Mouse (Mus musculus) G1E (cell line): ENCODE results near the gene Lrrc25.

Source experiments
- CTCF ChIP-seq: IDR thresholded peaks from 2 replicates; pipeline ENCODE4 v1.5.1; 2012; ENCODE audit warnings: low read depth, low read length, inconsistent platforms, mixed read lengths
- GATA1 ChIP-seq: IDR thresholded peaks from 2 replicates; pipeline ENCODE4 v1.6.1; 2012; ENCODE audit warnings: borderline replicate concordance, low read length, inconsistent platforms, mixed read lengths
- GATA2 ChIP-seq: IDR thresholded peaks from 2 replicates; pipeline ENCODE4 v1.6.1; 2012; ENCODE audit warnings: low read depth, low read length, inconsistent platforms, borderline replicate concordance
- POLR2AphosphoS5 ChIP-seq: IDR thresholded peaks from 2 replicates; pipeline ENCODE4 v1.6.1; 2012; ENCODE audit warnings: low read depth, low read length, inconsistent platforms; ENCODE audit not compliant: insufficient replicate concordance
- TAL1 ChIP-seq: conservative IDR thresholded peaks from 2 replicates; pipeline ENCODE4 v1.6.1; 2012; ENCODE audit warnings: low read depth, low read length, inconsistent platforms, mixed read lengths

DNA sequence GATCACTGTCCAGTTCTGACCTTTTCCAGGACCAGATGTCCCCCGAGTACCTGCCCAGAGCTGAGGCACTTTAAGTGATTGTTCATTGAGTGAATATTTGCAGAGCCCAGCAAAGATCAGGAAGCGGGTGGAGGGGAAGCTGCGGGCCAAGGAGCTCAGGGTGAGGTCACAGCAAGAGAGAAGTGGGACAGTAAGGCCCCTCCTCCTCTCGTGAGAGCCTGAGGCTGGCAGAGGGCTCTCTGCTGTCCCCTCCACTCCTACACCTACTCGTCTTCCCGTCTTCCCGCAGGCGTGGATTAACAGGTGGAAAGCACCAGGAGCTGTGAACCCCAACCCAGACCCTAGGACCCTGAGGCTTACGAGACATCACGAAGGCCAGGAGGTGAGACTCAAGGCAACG lies 690 bp downstream of the Lrrc25 start:
- no peak for TF ChIP-seq CTCF
- TF ChIP-seq GATA1: no peak
- TF ChIP-seq TAL1: no peak
- no peak for TF ChIP-seq GATA2
- no peak for TF ChIP-seq POLR2AphosphoS5
